Mouse (Mus musculus): ENCODE results near the gene Heatr5a. TPM values are rescaled to one million over a fixed set of nuclear protein-coding genes. Genes with fewer than 3 reads are reported as not detected.

The Heatr5a gene
- polyA plus RNA-seq, 1 experiment from 2014 or later: 4.5 TPM

GRCm38 (mm10) chr12:51869511-51869910, 101.6 kb downstream of the Heatr5a start:
- H3K4me3 ChIP-seq (ENCODE audit: low read depth, low read length): no peak overlapping the region
- H3K36me3 ChIP-seq (ENCODE audit: control insufficient read depth, insufficient read depth, low read length): no peaks in the 10 kb centered on the region
- 0 out of 2 replicates have a peak, but pooled peaks cover 2% of the 10 kb centered on the region for H3K4me1 ChIP-seq (replicated peaks; ENCODE audit: control insufficient read depth, insufficient read depth)
- H3K9me3 ChIP-seq (ENCODE audit: control insufficient read depth, low read length): no peaks in the 10 kb centered on the region
- no peaks in the 10 kb centered on the region for H3K27me3 ChIP-seq (ENCODE audit: control insufficient read depth, insufficient read depth, low read length)
- DNase-seq (ENCODE audit: low spot score) (no peak), ATAC-seq (ENCODE audit: low FRiP score, low TSS enrichment) (no peak)
- TF ChIP-seq EP300 (optimal IDR thresholded peaks at IDR 0.05) (no peak), CTCF (IDR thresholded peaks at IDR 0.05; ENCODE audit: low read depth) (no peak)
- WGBS: 74% methylated on average over 3 of the region's 3 CpGs
- no peak overlapping the region for H3K4me2 ChIP-seq (replicated peaks; ENCODE audit: low read depth)
- no peak overlapping the region for H3K9ac ChIP-seq (ENCODE audit: low read length)
- H3K27ac ChIP-seq (replicated peaks): no peak overlapping the region

- no peak for DNase-seq (ENCODE audit: low spot score)
- WGBS: 76% methylated on average over 8 of the region's 8 CpGs
- Histone ChIP-seq H3K36me3 (ENCODE audit: control insufficient read depth, insufficient read depth, low read length) (no peaks in the 10 kb centered on the region), H3K4me3 (ENCODE audit: low read depth, low read length) (no peak overlapping the region), H3K27me3 (ENCODE audit: control insufficient read depth, insufficient read depth, low read length) (no peaks in the 10 kb centered on the region), H3K9ac (ENCODE audit: low read length) (no peak overlapping the region), H3K27ac (replicated peaks) (0 out of 2 replicates have a peak overlapping the region, but pooled peaks have one; percentile 18), H3K9me3 (ENCODE audit: control insufficient read depth, low read length) (no peaks in the 10 kb centered on the region), H3K4me2 (replicated peaks; ENCODE audit: low read depth) (no peak overlapping the region), H3K4me1 (replicated peaks; ENCODE audit: control insufficient read depth, insufficient read depth) (0 out of 2 replicates have a peak, but pooled peaks cover 2% of the 10 kb centered on the region)
- ATAC-seq (ENCODE audit: low FRiP score, low TSS enrichment): no peak
- TF ChIP-seq CTCF (IDR thresholded peaks at IDR 0.05; ENCODE audit: low read depth) (no peak), EP300 (optimal IDR thresholded peaks at IDR 0.05) (no peak)
Observed at GRCm38 (mm10) chr12:51867076-51867475, 104.0 kb downstream of the Heatr5a start.

- H3K4me1 ChIP-seq (replicated peaks; ENCODE audit: control insufficient read depth, insufficient read depth): 0 out of 2 replicates have a peak, but pooled peaks cover 2% of the 10 kb centered on the region
- no peak overlapping the region for H3K4me3 ChIP-seq (ENCODE audit: low read depth, low read length)
- no peaks in the 10 kb centered on the region for H3K27me3 ChIP-seq (ENCODE audit: control insufficient read depth, insufficient read depth, low read length)
- 48% methylated on average over 13 of the region's 13 CpGs for WGBS
- no peak for TF ChIP-seq EP300 (optimal IDR thresholded peaks at IDR 0.05)
- TF ChIP-seq CTCF (IDR thresholded peaks at IDR 0.05; ENCODE audit: low read depth): no peak
- no peak overlapping the region for H3K9ac ChIP-seq (ENCODE audit: low read length)
- no peak overlapping the region for H3K4me2 ChIP-seq (replicated peaks; ENCODE audit: low read depth)
- no peak for DNase-seq (ENCODE audit: low spot score)
- H3K27ac ChIP-seq (replicated peaks): peak overlapping the region; percentile 88
- no peak for ATAC-seq (ENCODE audit: low FRiP score, low TSS enrichment)
- no peaks in the 10 kb centered on the region for H3K9me3 ChIP-seq (ENCODE audit: control insufficient read depth, low read length)
- H3K36me3 ChIP-seq (ENCODE audit: control insufficient read depth, insufficient read depth, low read length): no peaks in the 10 kb centered on the region
Observed at GRCm38 (mm10) chr12:51866226-51866910, 104.8 kb downstream of the Heatr5a start.

GRCm38 (mm10) chr12:51865790-51866179, 105.3 kb downstream of the Heatr5a start:
- Histone ChIP-seq H3K27ac (replicated peaks) (peak overlapping the region; percentile 88), H3K4me1 (replicated peaks; ENCODE audit: control insufficient read depth, insufficient read depth) (0 out of 2 replicates have a peak, but pooled peaks cover 2% of the 10 kb centered on the region), H3K9me3 (ENCODE audit: control insufficient read depth, low read length) (no peaks in the 10 kb centered on the region), H3K4me3 (ENCODE audit: low read depth, low read length) (no peak overlapping the region), H3K36me3 (ENCODE audit: control insufficient read depth, insufficient read depth, low read length) (no peaks in the 10 kb centered on the region), H3K27me3 (ENCODE audit: control insufficient read depth, insufficient read depth, low read length) (no peaks in the 10 kb centered on the region), H3K4me2 (replicated peaks; ENCODE audit: low read depth) (no peak overlapping the region), H3K9ac (ENCODE audit: low read length) (no peak overlapping the region)
- peak; percentile 96 for ATAC-seq (ENCODE audit: low FRiP score, low TSS enrichment)
- 34% methylated on average over 4 of the region's 4 CpGs for WGBS
- DNase-seq (ENCODE audit: low spot score): peak; percentile 75
- no peak for TF ChIP-seq CTCF (IDR thresholded peaks at IDR 0.05; ENCODE audit: low read depth)
- no peak for TF ChIP-seq EP300 (optimal IDR thresholded peaks at IDR 0.05)

- H3K27me3 ChIP-seq (ENCODE audit: control insufficient read depth, insufficient read depth, low read length): no peaks in the 10 kb centered on the region
- 39% methylated on average over 9 of the region's 9 CpGs for WGBS
- H3K9me3 ChIP-seq (ENCODE audit: control insufficient read depth, low read length): no peaks in the 10 kb centered on the region
- no peak for DNase-seq (ENCODE audit: low spot score)
- TF ChIP-seq CTCF (IDR thresholded peaks at IDR 0.05; ENCODE audit: low read depth) (no peak), EP300 (optimal IDR thresholded peaks at IDR 0.05) (no peak)
- no peak overlapping the region for H3K4me3 ChIP-seq (ENCODE audit: low read depth, low read length)
- H3K4me1 ChIP-seq (replicated peaks; ENCODE audit: control insufficient read depth, insufficient read depth): 0 out of 2 replicates have a peak, but pooled peaks cover 2% of the 10 kb centered on the region
- H3K9ac ChIP-seq (ENCODE audit: low read length): no peak overlapping the region
- H3K4me2 ChIP-seq (replicated peaks; ENCODE audit: low read depth): no peak overlapping the region
- ATAC-seq (ENCODE audit: low FRiP score, low TSS enrichment): peak; percentile 17
- no peaks in the 10 kb centered on the region for H3K36me3 ChIP-seq (ENCODE audit: control insufficient read depth, insufficient read depth, low read length)
- peak overlapping the region; percentile 88 for H3K27ac ChIP-seq (replicated peaks)
Observed at GRCm38 (mm10) chr12:51865061-51865789, 105.9 kb downstream of the Heatr5a start.
